Mouse (Mus musculus): ENCODE results near the gene Sync.

Sync gene

GRCm38 (mm10) chr4:129287472-129287981, at the start of gene Sync:
Gene Sync, plus strand, starts transcription at chr4:129287617.
- DNase-seq (ENCODE audit: low read depth, low spot score) = no peak

DNA sequence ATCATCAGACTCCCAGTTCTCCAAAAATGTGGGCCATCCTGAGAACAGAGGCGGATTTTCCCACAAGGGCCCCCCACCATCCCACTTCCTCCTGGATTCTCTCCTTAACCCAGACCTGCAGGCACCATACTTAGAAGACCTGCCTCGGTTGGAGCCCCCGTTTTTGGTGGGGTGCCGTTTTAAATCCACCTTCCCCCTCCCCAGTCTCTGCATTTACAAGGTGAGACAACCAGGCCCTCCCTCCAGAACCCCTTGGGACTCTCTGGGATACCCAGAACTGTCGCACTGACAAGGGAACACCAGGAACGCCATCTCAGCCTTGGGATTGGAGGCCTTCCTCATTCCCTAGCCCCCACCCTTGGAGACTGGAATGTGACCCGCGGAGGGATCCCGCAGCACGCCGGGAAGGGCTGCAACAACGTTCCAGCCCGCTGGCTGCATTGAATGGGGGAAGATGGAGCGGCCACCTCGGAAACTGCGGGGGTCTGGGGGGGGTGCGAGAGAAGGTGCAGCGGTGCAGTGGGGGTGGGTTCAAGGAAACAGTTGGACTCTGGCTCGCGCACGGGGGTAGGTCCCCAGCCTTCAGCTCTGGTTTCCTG, 49.5 kb upstream of the Sync start:
- DNase-seq (ENCODE audit: low read depth, low spot score) = no peak

- DNase-seq (ENCODE audit: low read depth, low spot score) = peak; percentile 26
Measured at GRCm38 (mm10) chr4:129238579-129239016, 48.8 kb upstream of the Sync start.

DNA sequence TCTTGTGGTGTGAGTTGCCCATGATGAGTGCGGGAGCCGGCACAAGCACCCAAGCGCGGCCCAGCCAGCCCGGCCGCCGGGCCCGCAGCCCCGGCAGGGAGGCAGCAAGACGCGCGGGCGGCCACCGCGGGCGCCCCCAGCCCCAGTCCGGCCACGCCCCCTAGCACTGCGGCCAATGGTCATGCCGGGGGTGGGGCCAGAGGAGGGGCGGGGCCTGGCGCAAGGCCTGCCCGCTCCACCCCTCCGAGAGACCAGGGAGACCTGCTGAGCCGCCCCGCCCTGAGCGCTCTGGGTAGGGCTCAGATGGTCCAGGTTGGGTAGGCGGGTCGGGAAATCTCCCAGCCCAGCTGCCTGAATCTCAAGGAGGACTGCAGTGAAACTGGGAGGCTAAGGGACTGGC, 48.3 kb upstream of the Sync start:
- DNase-seq (ENCODE audit: low read depth, low spot score) = peak; percentile 38

GRCm38 (mm10) chr4:129241898-129242297, 45.5 kb upstream of the Sync start:
- DNase-seq (ENCODE audit: low read depth, low spot score) = no peak

GRCm38 (mm10) chr4:129242327-129242726, 45.1 kb upstream of the Sync start:
- DNase-seq (ENCODE audit: low read depth, low spot score) = no peak

GRCm38 (mm10) chr4:129242761-129243160, 44.7 kb upstream of the Sync start:
- DNase-seq (ENCODE audit: low read depth, low spot score) = no peak

GRCm38 (mm10) chr4:129244802-129245201, 42.6 kb upstream of the Sync start:
- no peak for DNase-seq (ENCODE audit: low read depth, low spot score)

- no peak for DNase-seq (ENCODE audit: low read depth, low spot score)
Measured at GRCm38 (mm10) chr4:129246360-129247301, 40.8 kb upstream of the Sync start.

- no peak for DNase-seq (ENCODE audit: low read depth, low spot score)
Measured at GRCm38 (mm10) chr4:129247381-129248242, 39.8 kb upstream of the Sync start.

GRCm38 (mm10) chr4:129248243-129248767, 39.1 kb upstream of the Sync start:
- peak; percentile 52 for DNase-seq (ENCODE audit: low read depth, low spot score)

GRCm38 (mm10) chr4:129249288-129249687, 38.1 kb upstream of the Sync start:
- DNase-seq (ENCODE audit: low read depth, low spot score) = no peak

DNA sequence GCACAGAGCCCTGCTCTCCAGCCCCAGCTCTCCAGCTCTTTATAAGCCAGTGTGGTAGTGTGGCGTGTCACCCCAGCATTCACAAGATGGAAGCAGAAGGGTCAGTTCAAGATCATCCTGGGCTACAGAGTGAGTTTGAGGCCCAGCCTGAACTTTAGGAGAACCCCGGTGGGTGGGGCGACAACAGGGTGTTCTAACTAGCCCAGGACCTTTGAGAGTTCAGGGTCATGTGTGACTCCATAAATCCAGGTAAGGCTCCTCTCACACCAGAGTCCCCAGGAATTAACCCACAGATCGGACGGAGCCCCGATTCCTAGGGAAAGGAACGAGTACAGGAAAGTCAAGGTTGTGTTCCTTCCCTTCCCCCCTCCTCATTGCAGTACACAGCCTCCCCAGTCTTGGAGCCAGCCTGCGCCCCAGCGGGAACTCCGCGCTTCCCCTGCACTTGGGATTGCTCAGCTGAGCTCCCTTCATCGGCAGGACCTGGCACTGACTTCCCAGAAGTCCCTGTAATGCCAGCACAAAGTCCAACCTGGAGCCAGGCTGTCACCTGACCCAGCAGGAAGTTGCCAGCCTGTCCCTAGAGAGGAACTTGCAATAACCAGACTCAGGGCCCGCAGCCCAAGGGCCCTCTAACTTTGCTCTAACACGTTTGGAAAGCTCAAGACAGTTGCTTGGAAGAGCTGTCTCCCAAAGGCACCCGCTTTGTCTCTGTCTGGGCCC, 36.5 kb upstream of the Sync start:
- DNase-seq (ENCODE audit: low read depth, low spot score) = no peak

GRCm38 (mm10) chr4:129251482-129252125, 35.8 kb upstream of the Sync start:
- DNase-seq (ENCODE audit: low read depth, low spot score) = no peak

GRCm38 (mm10) chr4:129252492-129252891, 34.9 kb upstream of the Sync start:
- DNase-seq (ENCODE audit: low read depth, low spot score) = no peak

DNA sequence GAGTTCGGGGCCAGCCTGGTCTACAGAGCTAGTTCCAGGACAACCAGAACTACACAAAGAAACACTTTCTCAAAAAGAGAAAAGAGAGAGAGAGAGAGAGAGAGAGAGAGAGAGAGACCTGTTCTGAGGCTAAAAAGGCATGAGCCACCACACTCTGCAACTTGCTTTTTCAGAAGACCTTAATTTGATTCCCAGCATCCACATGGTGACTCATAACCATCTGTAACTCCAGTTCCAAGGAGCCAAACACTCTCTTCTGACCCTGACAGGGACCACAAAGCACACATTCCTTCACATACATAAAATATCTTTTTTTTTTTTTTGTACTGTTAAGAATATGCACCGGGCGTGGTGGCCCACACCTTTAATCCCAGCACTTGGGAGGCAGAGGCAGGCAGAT, 32.8 kb upstream of the Sync start:
- no peak for DNase-seq (ENCODE audit: low read depth, low spot score)

DNA sequence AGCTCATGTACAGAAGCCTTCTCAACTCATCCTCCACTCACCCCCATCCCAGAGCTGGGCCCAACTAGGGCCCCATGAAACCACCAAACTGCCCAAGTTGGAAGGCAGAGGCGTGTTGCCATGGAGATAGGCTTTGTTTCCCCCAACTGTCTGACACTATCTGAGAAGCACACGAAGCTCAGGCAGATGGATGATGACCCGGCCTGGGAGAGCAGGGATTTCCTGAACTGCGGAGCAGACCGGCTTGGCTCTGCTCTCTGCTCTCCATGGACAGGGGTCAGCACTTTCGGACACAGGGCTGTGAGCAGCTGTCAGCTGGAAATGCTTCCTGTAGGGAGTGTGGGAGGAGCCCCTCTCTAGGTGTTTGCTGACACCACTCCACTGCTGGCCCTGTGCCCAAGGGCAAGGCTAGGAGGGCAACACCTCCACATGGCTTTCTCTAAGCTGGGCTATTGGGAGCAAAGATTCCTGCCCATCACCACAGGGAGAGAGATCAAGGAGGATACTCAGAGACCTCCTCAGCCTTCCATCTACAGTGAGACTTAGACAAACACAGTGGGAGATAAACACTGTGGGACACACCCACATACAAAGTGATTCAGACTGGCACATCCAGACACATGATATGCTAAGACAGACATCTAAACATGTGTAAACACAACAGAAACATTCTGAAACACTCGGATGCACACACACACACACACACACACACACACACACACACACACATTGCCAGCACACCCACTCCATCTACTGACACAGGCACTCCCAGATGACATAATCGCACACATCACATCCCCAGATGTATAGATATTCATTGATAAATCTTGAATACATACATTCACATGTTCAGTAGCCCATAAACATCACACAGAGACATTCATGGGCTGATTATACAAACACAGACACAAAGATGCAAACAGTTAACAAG, 30.7 kb upstream of the Sync start:
- peak; percentile 74 for DNase-seq (ENCODE audit: low read depth, low spot score)

GRCm38 (mm10) chr4:129259101-129259500, 28.3 kb upstream of the Sync start:
- no peak for DNase-seq (ENCODE audit: low read depth, low spot score)

DNA sequence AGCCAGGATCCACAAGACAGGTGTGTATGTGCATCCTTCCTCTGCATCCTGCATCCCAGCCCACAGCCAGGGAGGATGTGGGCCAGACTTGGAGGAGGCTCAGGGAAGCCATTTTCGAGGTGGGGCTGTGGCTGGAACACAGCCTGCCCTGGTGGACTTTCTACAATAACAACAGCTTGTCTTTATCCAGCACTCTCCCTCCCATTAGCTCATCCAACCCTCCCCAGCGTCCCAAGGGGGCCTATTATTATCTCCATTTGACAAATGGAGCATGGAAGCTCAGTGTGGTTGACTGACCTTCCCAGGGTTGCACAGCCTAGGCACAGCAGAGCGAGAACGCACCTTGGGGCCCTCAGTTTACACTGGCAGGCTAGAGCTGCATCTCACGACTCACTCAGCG, 26.7 kb upstream of the Sync start:
- DNase-seq (ENCODE audit: low read depth, low spot score) = no peak

Data from CD4-positive helper T cell, adult 2 months (primary cell).